Mouse (Mus musculus) cerebellum, adult 2 months (tissue): ENCODE data around the gene Lsm4.

Experiments
- CTCF ChIP-seq: fragments of 200-500 bp; IDR thresholded peaks from 2 replicates; pipeline ENCODE4 v1.5.1; 2011; ENCODE audit warnings: low read depth, mild to moderate bottlenecking, control low read depth, low read length, moderate library complexity, borderline replicate concordance; ENCODE audit not compliant: insufficient read depth
- POLR2A ChIP-seq: fragments of 200-500 bp; IDR thresholded peaks from 2 replicates; pipeline ENCODE4 v1.6.1; 2011; ENCODE audit warnings: low read length, control low read depth, borderline replicate concordance; ENCODE audit not compliant: insufficient read depth

- no peak for TF ChIP-seq CTCF
- TF ChIP-seq POLR2A, result no peak
These were observed 1.7 kb downstream of the Lsm4 start for GRCm38 (mm10) chr8:70674716-70675115.
